Mouse (Mus musculus) ovary, postnatal 36 days (tissue): Measurements from ENCODE around the gene Nle1.

Experiments
- DNase-seq: peaks from one replicate; pipeline ENCODE4 v3.0.0; 2022; ENCODE audit warnings: low spot score, mixed read lengths

The Nle1 gene

GRCm38 (mm10) chr11:82869506-82870172 is 38.6 kb downstream of the Nle1 start:
- no peak for DNase-seq

GRCm38 (mm10) chr11:82867956-82868355 is 40.3 kb downstream of the Nle1 start:
- no peak for DNase-seq

GRCm38 (mm10) chr11:82866850-82867564 is 41.2 kb downstream of the Nle1 start:
- no peak for DNase-seq

- no peak for DNase-seq
Observed at GRCm38 (mm10) chr11:82865957-82866356, 42.3 kb downstream of the Nle1 start.

- DNase-seq, result no peak
Observed at GRCm38 (mm10) chr11:82863488-82863931, 44.7 kb downstream of the Nle1 start.

GRCm38 (mm10) chr11:82863059-82863458 is 45.2 kb downstream of the Nle1 start:
- DNase-seq, result no peak

GRCm38 (mm10) chr11:82862638-82863037 is 45.6 kb downstream of the Nle1 start:
- DNase-seq, result no peak

- no peak for DNase-seq
Observed at GRCm38 (mm10) chr11:82861558-82861957, 46.7 kb downstream of the Nle1 start.

GRCm38 (mm10) chr11:82860759-82861158 is 47.5 kb downstream of the Nle1 start:
- DNase-seq, result no peak

- no peak for DNase-seq
Observed at GRCm38 (mm10) chr11:82857307-82857848, 50.8 kb downstream of the Nle1 start.

- DNase-seq, result no peak
Observed at GRCm38 (mm10) chr11:82856032-82856431, 52.2 kb downstream of the Nle1 start.

GRCm38 (mm10) chr11:82855327-82855973 is 52.8 kb downstream of the Nle1 start:
- no peak for DNase-seq

GRCm38 (mm10) chr11:82854111-82854510 is 54.1 kb downstream of the Nle1 start:
- no peak for DNase-seq

GRCm38 (mm10) chr11:82852958-82853357 is 55.3 kb downstream of the Nle1 start:
- no peak for DNase-seq

- DNase-seq, result no peak
Observed at GRCm38 (mm10) chr11:82852540-82852939, 55.7 kb downstream of the Nle1 start.

- no peak for DNase-seq
Observed at GRCm38 (mm10) chr11:82852115-82852514, 56.1 kb downstream of the Nle1 start.
